In genomic region chr2:32601417-32602065, GRCm38 (mm10) we compare ENCODE assay signal across 8 mouse cellular contexts. TPM values are rescaled to one million over a fixed set of nuclear protein-coding genes. Genes with fewer than 3 reads are reported as not detected.
DNase-seq lines count a peak whose midpoint lies in the region; ATAC-seq and TF ChIP-seq lines count a peak whose summit lies in the region.

No protein-coding gene starts in this region.

- peaks cover 10% of the 10 kb centered on the region for H3K4me1 ChIP-seq in lung, embryonic 16.5 days (replicated peaks; ENCODE audit: control insufficient read depth, insufficient read depth, low read length)
- peaks cover 9% of the 10 kb centered on the region for H3K4me1 ChIP-seq in stomach, embryonic 16.5 days (ENCODE audit: control insufficient read depth, insufficient read depth, low read length)

- H3K4me2 ChIP-seq in lung, embryonic 16.5 days (ENCODE audit: low read depth, low read length) = no peak overlapping the region
- no peak overlapping the region for H3K4me2 ChIP-seq in stomach, embryonic 16.5 days (ENCODE audit: low read depth, low read length)

- intact Hi-C loops in gastrocnemius, adult 2 months (cut with DNase I) = no loop called here
- intact Hi-C loops in gastrocnemius, postnatal 36 days (cut with DNase I) = loop anchor here (1.0 kb wide), 1 partner anchor 17 kb away; no protein-coding TSS in a partner anchor
- intact Hi-C loops in left cerebral cortex, postnatal 14 days (cut with DNase I) = loop anchor here (2.0 kb wide), 1 partner anchor 15 kb away; the partner anchor contains the start of gene St6galnac4

- peaks cover 10% of the 10 kb centered on the region for H3K79me2 ChIP-seq in C2C12 (ENCODE audit: control insufficient read depth, insufficient read depth)

- H3K79me3 ChIP-seq in C2C12 (ENCODE audit: low read depth) = no peaks in the 10 kb centered on the region

- H3K36me3 ChIP-seq in C2C12 (ENCODE audit: control insufficient read depth, insufficient read depth) = peaks cover 9% of the 10 kb centered on the region
- H3K36me3 ChIP-seq in lung, embryonic 16.5 days (ENCODE audit: control insufficient read depth, insufficient read depth, low read length) = peaks cover 5% of the 10 kb centered on the region; the same call in 1 of the 2 replicates
- H3K36me3 ChIP-seq in stomach, embryonic 16.5 days (ENCODE audit: control insufficient read depth, insufficient read depth, low read length) = no peaks in the 10 kb centered on the region

- no peak overlapping the region for H3ac ChIP-seq in C2C12 (ENCODE audit: control insufficient read depth, insufficient read length, low read depth)

- H3K9ac ChIP-seq in lung, embryonic 16.5 days (ENCODE audit: low read length) = no peak overlapping the region
- H3K9ac ChIP-seq in stomach, embryonic 16.5 days (ENCODE audit: low read length) = no peak overlapping the region; the same call in 1 of the 2 replicates

- ATAC-seq in inflammation-experienced regulatory T-cells, adult 6 months = peak; percentile 58
- peak; percentile 21 for ATAC-seq in lung, embryonic 16.5 days (ENCODE audit: low read depth)
- peak; percentile 59; the same call in 1 of the 2 replicates for ATAC-seq in stomach, embryonic 16.5 days (ENCODE audit: insufficient read depth, low FRiP score)

- TF ChIP-seq CTCF in gastrocnemius, adult 2 months (IDR thresholded peaks at IDR 0.05) = peak; percentile 62
- TF ChIP-seq CTCF in C2C12 (IDR thresholded peaks at IDR 0.05; ENCODE audit: control insufficient read depth, insufficient read depth, insufficient read length) = peak; percentile 89

- no peaks in the 10 kb centered on the region for H3K9me3 ChIP-seq in lung, embryonic 16.5 days (ENCODE audit: control insufficient read depth, low read length)
- no peaks in the 10 kb centered on the region for H3K9me3 ChIP-seq in stomach, embryonic 16.5 days (replicated peaks; ENCODE audit: control insufficient read depth, low read length)

- peak overlapping the region; percentile 56 for H3K27ac ChIP-seq in gastrocnemius, adult 2 months
- H3K27ac ChIP-seq in lung, embryonic 16.5 days (ENCODE audit: low read length) = no peak overlapping the region; the same call in 1 of the 2 replicates
- H3K27ac ChIP-seq in stomach, embryonic 16.5 days (ENCODE audit: low read length) = no peak overlapping the region

- 46% methylated on average over 8 of the region's 8 CpGs for WGBS in lung, embryonic 16.5 days
- 38% methylated on average over 8 of the region's 8 CpGs for WGBS in stomach, embryonic 16.5 days

- peak; percentile 69 for DNase-seq in gastrocnemius, adult 2 months
- DNase-seq in gastrocnemius, postnatal 36 days = no peak
- DNase-seq in c-Kit-positive CD71-positive TER-119-positive erythroid progenitor cells, embryonic 14.5 days (ENCODE audit: low spot score) = peak; percentile 62
- DNase-seq in left cerebral cortex, postnatal 14 days (ENCODE audit: low spot score in 2 of 2) = no peak

- no peaks in the 10 kb centered on the region for H3K27me3 ChIP-seq in C2C12 (ENCODE audit: control insufficient read depth, insufficient read depth, insufficient read length)
- H3K27me3 ChIP-seq in lung, embryonic 16.5 days (ENCODE audit: control insufficient read depth, insufficient read depth, low read depth, low read length) = no peaks in the 10 kb centered on the region
- no peaks in the 10 kb centered on the region for H3K27me3 ChIP-seq in stomach, embryonic 16.5 days (ENCODE audit: control insufficient read depth, insufficient read depth, low read length)

- H3K4me3 ChIP-seq in gastrocnemius, adult 2 months = no peak overlapping the region
- no peak overlapping the region for H3K4me3 ChIP-seq in C2C12 (ENCODE audit: insufficient read depth, poor library complexity, severe bottlenecking)
- H3K4me3 ChIP-seq in lung, embryonic 16.5 days (ENCODE audit: low read length) = no peak overlapping the region
- H3K4me3 ChIP-seq in stomach, embryonic 16.5 days (replicated peaks; ENCODE audit: low read length) = no peak overlapping the region

TF ChIP-seq in C2C12, 6 proteins besides CTCF, POLR2A, EP300 and RAD21:
- TF ChIP-seq USF1 (IDR thresholded peaks at IDR 0.05; ENCODE audit: low read depth) (no peak), MAX (IDR thresholded peaks at IDR 0.05) (peak; percentile 37)

RNA-seq across cellular contexts. Expression of gene St6galnac6, which starts 2.0 kb away (rescaled TPM):
- 10 to 100 TPM; 46.8 to 56.5 TPM for total RNA-seq in gastrocnemius, adult 2 months (2021)
- 10 to 100 TPM; 34.9 to 46.5 TPM for total RNA-seq in gastrocnemius, postnatal 36 days (2021)
- polyA plus RNA-seq in C2C12 (2012; fragmentation: generic; extraction: Trizol) = 59.1 TPM
- polyA plus RNA-seq in inflammation-experienced regulatory T-cells, adult 6 months (2017; shearing (Covaris generic)) = 1 to 10 TPM; 3.4 to 5.1 (median 4.3) TPM
- polyA plus RNA-seq in lung, embryonic 16.5 days (2015; fragmentation: Nextera tagmentation; extraction: Ambion mirVana) = 25.4 and 26.3 TPM in 2 replicates
- 17.1 and 18.5 TPM in 2 replicates for polyA plus RNA-seq in stomach, embryonic 16.5 days (2015; fragmentation: Nextera tagmentation; extraction: Ambion mirVana)
- 100 to 1,000 TPM; 110 to 114 TPM for total RNA-seq in left cerebral cortex, postnatal 14 days (2021)

RNA-seq across cellular contexts. Expression of gene St6galnac4, which starts 14.6 kb away (rescaled TPM):
- 10 to 100 TPM in 1 of 2 experiments, 1 to 10 TPM in 1; 8.7 to 21.6 TPM for total RNA-seq in gastrocnemius, adult 2 months (2021)
- total RNA-seq in gastrocnemius, postnatal 36 days (2021) = 10 to 100 TPM; 14.1 to 21.7 TPM
- polyA plus RNA-seq in C2C12 (2012; fragmentation: generic; extraction: Trizol) = 82.3 TPM
- 10 to 100 TPM; 31.5 to 42.6 (median 33.5) TPM for polyA plus RNA-seq in inflammation-experienced regulatory T-cells, adult 6 months (2017; shearing (Covaris generic))
- 26.0 and 28.1 TPM in 2 replicates for polyA plus RNA-seq in lung, embryonic 16.5 days (2015; fragmentation: Nextera tagmentation; extraction: Ambion mirVana)
- polyA plus RNA-seq in stomach, embryonic 16.5 days (2015; fragmentation: Nextera tagmentation; extraction: Ambion mirVana) = 19.8 and 22.9 TPM in 2 replicates
- total RNA-seq in left cerebral cortex, postnatal 14 days (2021) = 10 to 100 TPM; 36.2 to 38.4 TPM

RNA-seq across cellular contexts. Expression of gene Ak1, which starts 20.0 kb away (rescaled TPM):
- 1,000 to 10,000 TPM; 1,555 to 1,869 TPM for total RNA-seq in gastrocnemius, adult 2 months (2021)
- 1,000 to 10,000 TPM; 1,818 to 2,240 TPM for total RNA-seq in gastrocnemius, postnatal 36 days (2021)
- 184 TPM for polyA plus RNA-seq in C2C12 (2012; fragmentation: generic; extraction: Trizol)
- under 1 TPM in 1 of 3 experiments, not detected in 2; 0.52 TPM for polyA plus RNA-seq in inflammation-experienced regulatory T-cells, adult 6 months (2017; shearing (Covaris generic))
- polyA plus RNA-seq in lung, embryonic 16.5 days (2015; fragmentation: Nextera tagmentation; extraction: Ambion mirVana) = 67.2 and 76.7 TPM in 2 replicates
- 27.4 and 60.2 TPM in 2 replicates for polyA plus RNA-seq in stomach, embryonic 16.5 days (2015; fragmentation: Nextera tagmentation; extraction: Ambion mirVana)
- 100 to 1,000 TPM; 162 to 164 TPM for total RNA-seq in left cerebral cortex, postnatal 14 days (2021)

RNA-seq across cellular contexts. Expression of gene 9430097D07Rik, which starts 26.1 kb away (rescaled TPM):
- total RNA-seq in gastrocnemius, adult 2 months (2021) = not detected
- not detected for total RNA-seq in gastrocnemius, postnatal 36 days (2021)
- polyA plus RNA-seq in C2C12 (2012; fragmentation: generic; extraction: Trizol) = 0.04 TPM
- under 1 TPM in 1 of 3 experiments, not detected in 2; 0.31 TPM for polyA plus RNA-seq in inflammation-experienced regulatory T-cells, adult 6 months (2017; shearing (Covaris generic))
- not detected in 2 replicates for polyA plus RNA-seq in lung, embryonic 16.5 days (2015; fragmentation: Nextera tagmentation; extraction: Ambion mirVana)
- polyA plus RNA-seq in stomach, embryonic 16.5 days (2015; fragmentation: Nextera tagmentation; extraction: Ambion mirVana) = 0.10 and 0.15 TPM in 2 replicates
- 1 to 10 TPM in 1 of 2 experiments, under 1 TPM in 1; 0.86 to 1.1 TPM for total RNA-seq in left cerebral cortex, postnatal 14 days (2021)

RNA-seq across cellular contexts. Expression of gene Pip5kl1, which starts 26.9 kb away (rescaled TPM):
- not detected for total RNA-seq in gastrocnemius, adult 2 months (2021)
- not detected for total RNA-seq in gastrocnemius, postnatal 36 days (2021)
- polyA plus RNA-seq in C2C12 (2012; fragmentation: generic; extraction: Trizol) = 0.05 TPM
- not detected for polyA plus RNA-seq in inflammation-experienced regulatory T-cells, adult 6 months (2017; shearing (Covaris generic))
- 0.15 and 0.34 TPM in 2 replicates for polyA plus RNA-seq in lung, embryonic 16.5 days (2015; fragmentation: Nextera tagmentation; extraction: Ambion mirVana)
- 0.56 and 0.67 TPM in 2 replicates for polyA plus RNA-seq in stomach, embryonic 16.5 days (2015; fragmentation: Nextera tagmentation; extraction: Ambion mirVana)
- 10 to 100 TPM; 12.7 to 14.3 TPM for total RNA-seq in left cerebral cortex, postnatal 14 days (2021)

Comparison
In these comparisons a context has a peak if more than half of its experiments do, and no peak if none do; other contexts are left out.
1. DNase-seq: peak in gastrocnemius, adult 2 months (single experiment) and c-Kit-positive CD71-positive TER-119-positive erythroid progenitor cells, embryonic 14.5 days (single experiment); none in gastrocnemius, postnatal 36 days (0 of 2) and left cerebral cortex, postnatal 14 days (0 of 2).
2. RNA of gene Ak1, which starts 20.0 kb away (polyA plus RNA-seq): 184 TPM in C2C12 (single experiment), 67.2 to 76.7 TPM in lung, embryonic 16.5 days and 27.4 to 60.2 TPM in stomach, embryonic 16.5 days; 0.52 TPM in inflammation-experienced regulatory T-cells, adult 6 months; every median in the first group is over 10 times any median in the second.
3. Peak in every context shown above with its lines, with median percentiles within 50 percentile points of each other: ATAC-seq.